Mouse (Mus musculus): Measurements from ENCODE around the gene Ston2.

Ston2 gene

GRCm38 (mm10) chr12:91791822-91792221 is 3.6 kb upstream of the Ston2 start:
- in situ Hi-C loops (cut with MboI, MseI) = loop anchor here (5.0 kb wide), 2 partner anchors 165 to 365 kb away; no protein-coding TSS in a partner anchor

- in situ Hi-C loops (cut with MboI, MseI) = loop anchor here (5.0 kb wide), 3 partner anchors 142 to 362 kb away; no protein-coding TSS in a partner anchor
Observed at GRCm38 (mm10) chr12:91789801-91790200, 1.6 kb upstream of the Ston2 start.

GRCm38 (mm10) chr12:91788446-91788845 is 259 bp upstream of the Ston2 start:
- in situ Hi-C loops (cut with MboI, MseI) = loop anchor here (5.0 kb wide), 1 partner anchor 141 kb away; no protein-coding TSS in a partner anchor

GRCm38 (mm10) chr12:91786355-91786754 is 1.8 kb downstream of the Ston2 start:
- in situ Hi-C loops (cut with MboI, MseI) = loop anchor here (5.0 kb wide), 1 partner anchor 139 kb away; no protein-coding TSS in a partner anchor

- in situ Hi-C loops (cut with MboI, MseI) = no loop called here
Observed at GRCm38 (mm10) chr12:91781432-91781831, 6.8 kb downstream of the Ston2 start.

GRCm38 (mm10) chr12:91780531-91780930 is 7.7 kb downstream of the Ston2 start:
- in situ Hi-C loops (cut with MboI, MseI) = no loop called here

- in situ Hi-C loops (cut with MboI, MseI) = no loop called here
Observed at GRCm38 (mm10) chr12:91779004-91779365, 9.2 kb downstream of the Ston2 start.

GRCm38 (mm10) chr12:91778211-91779003 is 9.8 kb downstream of the Ston2 start:
- in situ Hi-C loops (cut with MboI, MseI) = no loop called here

GRCm38 (mm10) chr12:91776342-91776741 is 11.8 kb downstream of the Ston2 start:
- in situ Hi-C loops (cut with MboI, MseI) = no loop called here

- in situ Hi-C loops (cut with MboI, MseI) = no loop called here
Observed at GRCm38 (mm10) chr12:91774811-91775284, 13.3 kb downstream of the Ston2 start.

- in situ Hi-C loops (cut with MboI, MseI) = no loop called here
Observed at GRCm38 (mm10) chr12:91768871-91769270, 19.3 kb downstream of the Ston2 start.

GRCm38 (mm10) chr12:91768176-91768575 is 20.0 kb downstream of the Ston2 start:
- in situ Hi-C loops (cut with MboI, MseI) = no loop called here

GRCm38 (mm10) chr12:91766338-91767107 is 21.7 kb downstream of the Ston2 start:
- in situ Hi-C loops (cut with MboI, MseI) = no loop called here

- in situ Hi-C loops (cut with MboI, MseI) = no loop called here
Observed at GRCm38 (mm10) chr12:91765504-91765903, 22.7 kb downstream of the Ston2 start.

GRCm38 (mm10) chr12:91765054-91765453 is 23.1 kb downstream of the Ston2 start:
- in situ Hi-C loops (cut with MboI, MseI) = no loop called here

GRCm38 (mm10) chr12:91764471-91764870 is 23.7 kb downstream of the Ston2 start:
- in situ Hi-C loops (cut with MboI, MseI) = no loop called here

- in situ Hi-C loops (cut with MboI, MseI) = no loop called here
Observed at GRCm38 (mm10) chr12:91759836-91760235, 28.4 kb downstream of the Ston2 start.

GRCm38 (mm10) chr12:91757854-91758562 is 30.2 kb downstream of the Ston2 start:
- in situ Hi-C loops (cut with MboI, MseI) = no loop called here

- in situ Hi-C loops (cut with MboI, MseI) = no loop called here
Observed at GRCm38 (mm10) chr12:91756562-91757166, 31.5 kb downstream of the Ston2 start.

- in situ Hi-C loops (cut with MboI, MseI) = no loop called here
Observed at GRCm38 (mm10) chr12:91754606-91755005, 33.6 kb downstream of the Ston2 start.

GRCm38 (mm10) chr12:91752711-91753110 is 35.5 kb downstream of the Ston2 start:
- in situ Hi-C loops (cut with MboI, MseI) = no loop called here

Measured in regulatory T cell (primary cell).